Mouse (Mus musculus): ENCODE data around the gene Tlx2. TPM values are rescaled to one million over a fixed set of nuclear protein-coding genes. Genes with fewer than 3 reads are reported as not detected.

Gene Tlx2
- total RNA-seq (2023): not detected in 2 replicates

DNA sequence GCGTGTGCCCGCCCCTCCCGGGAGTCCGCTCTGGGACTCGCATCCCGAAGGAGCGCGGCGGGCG, at the start of gene Tlx2:
TSS of gene Tlx2 (minus strand) at position 47 of the 64 bp plus-strand sequence.

DNA sequence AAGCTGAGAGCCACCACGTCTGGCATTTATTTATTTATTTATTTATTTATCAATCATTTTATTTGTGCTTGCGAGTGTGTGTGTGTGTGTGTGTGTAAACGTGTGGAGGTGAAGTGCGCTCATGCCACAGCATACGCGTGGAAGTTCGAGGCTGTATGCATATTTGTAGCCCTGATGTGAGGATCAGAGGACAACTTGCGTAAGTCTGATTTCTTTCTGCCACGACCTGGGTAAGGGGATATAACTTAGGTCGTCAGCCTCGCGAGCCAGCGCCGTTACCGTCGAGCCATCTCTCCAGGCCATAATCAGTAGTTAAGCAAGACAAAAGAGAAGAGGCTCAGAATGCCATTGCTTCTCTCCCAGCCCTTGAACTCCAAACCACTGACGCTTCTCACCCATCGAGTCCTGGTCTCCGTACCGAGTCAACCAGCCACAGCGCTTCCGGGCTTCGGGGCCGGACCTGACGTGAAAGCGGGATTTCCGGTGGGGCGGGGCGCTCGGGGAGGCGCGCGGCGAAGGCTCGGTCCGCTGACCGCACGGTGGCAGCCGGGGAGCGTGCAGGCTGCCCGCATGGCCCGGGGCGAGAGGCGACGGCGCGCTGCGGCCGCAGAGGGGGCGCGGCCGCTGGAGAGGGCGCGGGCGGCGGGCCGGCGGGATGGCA, 45.0 kb upstream of the Tlx2 start, which contains the start of gene Mogs:
TSS of gene Mogs (plus strand) at position 486 of the 661 bp plus-strand sequence.

DNA sequence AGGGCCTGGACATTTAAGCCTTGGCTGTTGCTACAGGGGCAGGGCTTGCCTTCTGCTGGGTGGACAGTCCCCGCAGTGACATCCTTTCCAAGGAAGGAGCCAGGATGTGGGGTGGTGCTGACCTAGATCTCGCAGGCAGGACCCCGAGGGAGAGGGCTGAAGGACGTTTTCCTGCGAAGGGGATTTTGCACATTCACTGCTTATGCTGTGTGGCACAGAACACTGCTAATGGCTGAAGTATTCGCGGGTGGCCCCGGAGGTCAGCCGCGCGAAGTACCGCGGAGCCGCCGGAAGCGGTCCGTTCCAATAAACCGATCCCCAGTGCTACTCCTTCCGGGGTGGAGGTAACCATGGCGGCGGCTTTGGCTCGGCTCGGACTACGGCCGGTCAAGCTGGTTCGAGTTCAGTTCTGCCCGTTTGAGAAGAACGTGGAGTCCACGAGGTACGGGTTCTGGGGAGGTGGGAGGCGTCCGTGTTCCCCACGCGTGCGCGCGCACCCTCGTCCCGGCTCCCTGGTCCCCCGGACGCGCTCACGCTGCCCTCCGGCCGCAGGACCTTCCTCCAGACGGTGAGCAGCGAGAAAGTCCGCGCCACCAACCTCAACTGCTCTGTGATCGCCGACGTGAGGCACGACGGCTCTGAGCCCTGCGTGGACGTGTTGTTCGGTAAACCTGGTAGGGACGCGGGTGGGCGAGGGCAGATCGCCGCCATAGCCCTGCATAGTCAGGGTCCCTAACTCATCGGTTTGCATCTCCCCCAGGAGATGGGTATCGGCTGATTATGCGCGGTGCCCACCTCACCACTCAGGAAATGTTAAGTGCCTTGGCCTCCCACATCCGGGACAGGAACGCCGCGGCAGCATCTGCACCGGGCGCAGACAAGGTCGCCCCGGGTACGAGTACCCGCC, 38.9 kb upstream of the Tlx2 start, which contains the start of gene Mrpl53:
TSS of gene Mrpl53 (plus strand) at position 279 of the 907 bp plus-strand sequence.

DNA sequence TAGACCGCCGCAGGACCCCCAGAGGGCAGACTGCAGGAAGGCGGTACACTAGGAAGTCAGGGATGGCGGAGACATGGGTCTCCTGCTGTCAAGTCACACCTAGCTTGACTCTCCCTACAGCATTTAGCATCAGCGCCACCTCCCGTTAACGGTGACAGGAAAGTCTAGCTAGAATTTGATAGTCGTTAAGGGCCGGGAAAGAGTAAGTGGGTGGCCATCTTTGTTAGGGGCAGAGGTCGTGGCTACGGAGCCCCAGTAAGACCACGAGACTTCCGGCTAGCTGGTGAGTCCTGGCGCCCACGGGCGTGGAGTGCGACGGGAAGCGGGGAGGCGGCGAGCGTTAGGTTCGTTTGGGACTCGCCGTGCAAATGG, 31.2 kb upstream of the Tlx2 start, which contains the start of the genes Ccdc142 and Gm42688:
TSS of gene Ccdc142 (plus strand) at position 286 of the 372 bp plus-strand sequence.
TSS of gene Gm42688 (plus strand) at position 302 of the 372 bp plus-strand sequence.

DNA sequence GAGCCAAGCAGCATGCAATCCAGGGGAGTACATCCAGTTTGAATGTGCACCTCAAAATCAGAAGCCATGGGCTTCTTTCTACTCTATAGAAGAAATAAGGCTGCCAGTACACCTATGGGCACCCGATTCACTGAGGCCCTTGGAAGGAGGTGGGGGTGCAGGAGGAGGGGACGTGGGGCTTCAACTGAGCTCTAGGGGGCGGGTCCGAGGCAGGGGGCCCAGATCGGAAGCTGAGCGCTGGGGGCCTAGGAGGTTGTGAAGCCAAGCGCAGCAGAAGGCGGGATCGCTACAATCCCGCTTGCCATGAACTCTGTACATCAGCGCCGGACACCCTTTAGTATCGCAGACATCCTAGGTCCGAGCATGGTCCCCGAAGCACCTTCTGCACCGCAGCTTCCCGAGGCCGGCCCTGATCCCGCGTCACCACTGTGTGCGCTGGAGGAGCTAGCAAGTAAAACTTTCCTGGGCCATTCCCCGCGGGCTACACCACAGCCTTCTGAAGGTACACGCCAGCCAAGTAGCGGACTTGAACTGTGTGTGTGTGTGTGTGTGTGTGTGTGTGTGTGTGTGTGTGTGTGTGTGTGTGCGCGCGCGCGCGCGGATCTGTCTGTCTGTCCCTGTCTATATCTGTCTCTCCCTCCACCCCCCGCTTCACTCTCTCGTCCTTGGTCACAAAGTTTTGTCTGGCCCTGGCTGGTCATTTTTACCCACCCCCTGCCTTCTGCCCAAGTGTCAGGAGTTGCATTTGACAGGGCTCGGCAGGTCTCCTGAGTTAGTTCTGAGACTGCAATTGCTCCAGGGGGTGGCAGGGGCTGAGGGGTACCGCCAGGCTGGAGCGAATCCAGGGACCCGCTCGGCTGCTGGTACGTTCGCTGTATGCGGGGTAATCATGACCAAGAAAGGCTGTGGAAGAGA, 16.3 kb upstream of the Tlx2 start, which contains the start of gene Lbx2:
TSS of gene Lbx2 (plus strand) at position 247 of the 915 bp plus-strand sequence.

DNA sequence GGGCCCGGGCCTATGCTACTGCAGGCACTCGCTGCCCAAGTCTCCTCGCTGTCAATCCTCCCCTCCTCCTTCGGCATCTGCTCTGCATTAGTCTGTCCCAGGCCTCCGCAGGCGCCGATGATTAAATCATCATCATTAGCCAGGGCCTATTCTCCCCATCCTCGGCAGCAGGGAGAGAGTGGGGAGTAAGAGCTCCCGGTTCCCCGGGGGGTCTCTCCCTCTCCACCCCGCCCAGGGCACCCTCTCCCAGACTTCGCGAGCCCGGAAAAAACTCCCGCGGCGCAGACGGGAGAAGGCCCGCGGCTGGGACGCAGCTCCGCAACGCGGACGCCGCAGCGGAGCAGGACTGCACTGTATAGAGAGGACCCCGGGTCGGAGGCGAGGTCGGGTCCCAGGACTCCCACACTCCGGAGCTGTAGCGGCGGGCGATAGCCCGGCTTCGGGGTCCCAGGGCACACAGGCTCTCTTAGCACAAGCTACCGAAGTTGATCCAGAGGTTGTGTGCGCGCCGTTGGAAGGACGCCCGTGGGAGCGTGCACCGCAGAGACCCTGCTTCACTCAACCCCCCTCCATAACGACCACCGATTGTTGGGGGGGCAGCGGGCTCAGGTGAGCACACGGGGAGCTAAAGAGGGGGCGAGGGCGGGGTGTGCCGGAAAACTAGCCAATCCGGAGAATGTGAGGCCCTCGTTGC, 7.7 kb upstream of the Tlx2 start, which contains the start of gene Pcgf1:
TSS of gene Pcgf1 (plus strand) at position 240 of the 694 bp plus-strand sequence.

DNA sequence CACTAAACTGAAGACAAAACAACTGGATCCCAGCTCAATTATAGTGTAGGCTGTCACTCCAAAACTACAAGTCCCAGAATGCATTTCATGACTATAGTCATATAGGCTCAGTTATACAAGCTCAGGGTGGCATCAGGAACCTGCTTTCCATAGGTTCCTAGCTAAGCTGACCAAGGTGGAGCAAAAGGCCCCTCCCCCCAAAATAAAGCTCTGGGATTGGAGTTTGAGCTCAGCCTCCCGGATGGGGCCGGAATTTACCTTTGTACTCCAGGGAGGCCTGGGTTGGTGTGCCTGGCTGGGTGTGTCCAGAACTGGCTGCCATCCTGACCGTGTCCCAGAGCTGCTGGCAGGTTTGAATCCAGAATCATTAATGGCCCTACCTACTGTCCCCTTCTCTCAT, 12.3 kb downstream of the Tlx2 start, which contains the start of gene Dqx1:
TSS of gene Dqx1 (plus strand) at position 55 of the 400 bp plus-strand sequence.

DNA sequence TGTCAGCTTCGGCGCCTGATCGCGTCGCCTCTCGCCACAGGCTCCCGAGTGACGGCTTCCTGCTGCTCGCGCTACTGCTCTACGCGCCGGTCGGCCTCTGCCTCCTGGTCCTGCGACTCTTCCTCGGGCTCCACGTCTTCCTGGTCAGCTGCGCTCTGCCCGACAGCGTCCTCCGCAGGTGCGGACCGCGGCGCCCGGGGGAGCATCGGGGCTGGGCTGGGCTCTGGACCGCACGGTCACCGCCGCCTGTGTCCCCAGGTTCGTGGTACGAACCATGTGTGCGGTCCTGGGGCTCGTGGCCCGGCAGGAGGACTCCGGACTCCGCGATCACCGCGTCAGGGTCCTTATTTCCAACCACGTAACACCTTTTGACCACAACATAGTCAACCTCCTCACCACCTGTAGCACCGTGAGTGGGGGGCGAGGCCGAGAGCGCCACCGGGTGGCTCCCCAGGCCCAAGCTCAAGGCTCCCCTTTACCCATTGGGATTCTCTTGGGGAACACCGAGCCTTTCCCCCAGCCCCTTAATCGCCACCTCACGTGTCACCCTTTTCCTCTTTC, 15.1 kb downstream of the Tlx2 start, which contains the start of gene Htra2:
TSS of gene Htra2 (minus strand) at position 403 of the 561 bp plus-strand sequence.

DNA sequence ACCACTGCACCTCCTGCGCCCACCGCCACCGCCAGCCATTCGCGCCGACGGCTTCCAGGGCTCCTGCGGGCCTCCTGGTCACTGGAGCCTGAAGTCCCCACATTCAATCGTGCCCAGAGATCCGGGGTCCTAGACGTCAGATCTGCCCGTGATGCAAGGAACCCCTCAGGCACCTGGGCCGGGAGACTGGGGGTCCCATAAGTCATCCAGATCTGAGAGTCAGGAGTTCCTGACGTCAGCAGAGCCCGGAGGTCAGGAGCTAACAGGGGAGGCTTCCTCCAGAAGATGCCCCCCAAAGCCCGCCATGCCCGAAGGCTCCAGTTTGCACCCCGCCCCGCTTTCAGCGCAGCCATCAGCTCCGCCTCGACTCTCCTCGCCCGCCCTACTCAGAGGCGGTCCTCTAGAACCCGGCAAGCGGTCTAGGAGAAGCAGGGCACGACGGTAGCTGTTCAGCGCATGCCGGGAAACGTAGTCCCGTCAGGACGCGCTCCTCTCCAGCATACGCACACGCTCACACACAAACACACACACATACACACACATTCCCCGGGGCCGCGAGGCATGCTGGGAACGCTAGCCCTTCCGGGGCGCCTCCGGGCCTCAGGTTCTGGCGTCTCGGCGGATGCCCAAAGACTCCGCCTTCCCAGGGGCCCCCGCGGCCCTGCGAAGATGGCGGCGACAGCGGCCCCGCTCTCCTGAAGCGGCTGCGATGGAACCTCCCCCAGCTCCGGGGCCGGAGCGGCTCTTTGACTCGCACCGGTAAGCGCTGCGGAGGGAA, 15.8 kb downstream of the Tlx2 start, which contains the start of gene Aup1:
TSS of gene Aup1 (plus strand) at position 448 of the 778 bp plus-strand sequence.

DNA sequence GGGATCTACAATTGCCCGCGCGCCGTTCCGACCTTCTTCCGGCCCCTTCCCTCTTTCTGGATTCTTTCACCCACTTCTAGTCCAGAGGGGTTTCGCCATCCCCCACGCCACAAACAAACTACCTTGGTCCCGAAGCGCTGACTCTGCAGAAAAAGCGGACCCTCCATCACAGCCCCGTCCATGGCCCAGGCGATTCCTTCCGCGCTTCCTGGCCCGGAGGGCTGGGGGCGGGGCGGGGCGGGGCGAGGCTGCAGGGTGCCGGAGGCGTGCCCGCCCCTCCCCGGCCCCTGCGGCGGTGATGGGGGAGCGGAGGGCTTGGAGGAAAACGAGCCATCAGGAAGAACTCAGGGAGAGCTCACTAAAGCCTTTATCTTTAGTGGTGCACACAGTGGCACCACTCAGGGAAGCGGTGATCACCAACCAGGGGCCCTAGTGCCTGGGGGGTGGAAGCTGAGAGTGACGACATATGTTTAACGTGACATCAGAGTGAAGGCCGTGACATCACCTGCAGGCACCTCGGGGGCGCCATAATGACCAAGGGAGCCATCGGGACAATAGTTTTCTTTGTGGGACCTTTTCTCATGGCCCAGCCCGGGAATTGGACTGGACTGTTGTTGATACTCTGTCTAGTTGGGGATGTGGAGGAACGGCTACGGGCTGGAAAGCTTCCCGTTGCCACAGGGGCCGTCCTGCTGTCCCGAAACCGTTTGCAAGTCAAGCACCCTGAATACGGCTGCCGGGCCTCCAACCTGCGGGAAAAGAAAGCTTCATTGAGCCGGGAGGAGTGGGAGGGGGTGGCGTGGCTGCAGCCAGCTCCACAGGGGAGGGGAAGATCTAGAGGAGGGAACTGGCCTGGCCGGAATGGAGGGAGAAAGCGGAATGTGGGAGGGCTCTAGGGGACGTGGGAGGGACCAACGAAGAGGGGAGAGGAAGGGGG, 36.6 kb downstream of the Tlx2 start, which contains the start of the genes Dok1 and Loxl3:
TSS of gene Dok1 (minus strand) at position 223 of the 937 bp plus-strand sequence.
TSS of gene Loxl3 (plus strand) at position 925 of the 937 bp plus-strand sequence.

Other genes starting within 250 kb of the Tlx2 start
- gene Sema4f, start 130.5 kb downstream of the Tlx2 start, total RNA-seq (2023): 24.2 and 37.5 TPM in 2 replicates
- gene M1ap, start 123.4 kb downstream of the Tlx2 start, total RNA-seq (2023): 2.1 and 3.1 TPM in 2 replicates
- 23.0 and 23.7 TPM in 2 replicates for gene Dok1, start 36.8 kb downstream of the Tlx2 start, total RNA-seq (2023)
- gene Loxl3, start 36.1 kb downstream of the Tlx2 start, total RNA-seq (2023): 0.86 and 1.0 TPM in 2 replicates
- 213 and 248 TPM in 2 replicates for gene Aup1, start 15.8 kb downstream of the Tlx2 start, total RNA-seq (2023)
- 28.7 and 51.2 TPM in 2 replicates for gene Htra2, start 15.0 kb downstream of the Tlx2 start, total RNA-seq (2023)
- gene Dqx1, start 12.4 kb downstream of the Tlx2 start, total RNA-seq (2023): 4.4 and 7.9 TPM in 2 replicates
- 13.1 and 13.9 TPM in 2 replicates for gene Pcgf1, start 7.6 kb upstream of the Tlx2 start, total RNA-seq (2023)
- not detected in 2 replicates for gene Lbx2, start 16.1 kb upstream of the Tlx2 start, total RNA-seq (2023)
- 4.2 and 4.8 TPM in 2 replicates for gene Ccdc142, start 31.3 kb upstream of the Tlx2 start, total RNA-seq (2023)
- gene Gm42688, start 31.3 kb upstream of the Tlx2 start, total RNA-seq (2023): 3.2 and 4.4 TPM in 2 replicates
- gene Mrpl53, start 38.7 kb upstream of the Tlx2 start, total RNA-seq (2023): 19.1 and 19.8 TPM in 2 replicates
- 18.9 and 25.1 TPM in 2 replicates for gene Mogs, start 45.2 kb upstream of the Tlx2 start, total RNA-seq (2023)
- 26.7 and 32.6 TPM in 2 replicates for gene Wbp1, start 51.3 kb upstream of the Tlx2 start, total RNA-seq (2023)
- 16.4 TPM in 2 replicates for gene Ino80b, start 55.1 kb upstream of the Tlx2 start, total RNA-seq (2023)
- gene Rtkn, start 65.2 kb upstream of the Tlx2 start, total RNA-seq (2023): 0.66 TPM in 1 of 2 replicates, not detected in the other
- gene Wdr54, start 86.1 kb upstream of the Tlx2 start, total RNA-seq (2023): not detected in 2 replicates
- not detected in 2 replicates for gene 1700003E16Rik, start 86.1 kb upstream of the Tlx2 start, total RNA-seq (2023)
- 91.8 and 114 TPM in 2 replicates for gene Dctn1, start 95.6 kb upstream of the Tlx2 start, total RNA-seq (2023)
- gene Slc4a5, start 149.5 kb upstream of the Tlx2 start, total RNA-seq (2023): not detected in 2 replicates

Measured in neutrophil, adult 65 days (primary cell).